Mouse (Mus musculus) kidney, postnatal 14 days (tissue): ENCODE data around the gene Zp3.
A peak's percentile ranks its signal among the peaks of the same experiment; 100 is the strongest.

ENCODE experiments used
- DNase-seq: peaks from one replicate; pipeline ENCODE4 v3.0.0; 2022; ENCODE audit warnings: mixed read lengths

The Zp3 gene

GRCm38 (mm10) chr5:136014877-136015276 is 35.0 kb downstream of the Zp3 start:
- DNase-seq: peak; percentile 62

GRCm38 (mm10) chr5:136015586-136015985 is 35.7 kb downstream of the Zp3 start:
- peak; percentile 36 for DNase-seq

GRCm38 (mm10) chr5:136016014-136016876 is 36.3 kb downstream of the Zp3 start:
- DNase-seq: peak; percentile 78

GRCm38 (mm10) chr5:136017262-136017661 is 37.4 kb downstream of the Zp3 start:
- no peak for DNase-seq

- no peak for DNase-seq
Observed at GRCm38 (mm10) chr5:136018726-136019125, 38.8 kb downstream of the Zp3 start.

GRCm38 (mm10) chr5:136019907-136020306 is 40.0 kb downstream of the Zp3 start:
- DNase-seq: no peak

GRCm38 (mm10) chr5:136025712-136026111 is 45.8 kb downstream of the Zp3 start:
- no peak for DNase-seq

- no peak for DNase-seq
Observed at GRCm38 (mm10) chr5:136026859-136027258, 47.0 kb downstream of the Zp3 start.

- no peak for DNase-seq
Observed at GRCm38 (mm10) chr5:136027612-136028311, 47.9 kb downstream of the Zp3 start.

- no peak for DNase-seq
Observed at GRCm38 (mm10) chr5:136034868-136035267, 55.0 kb downstream of the Zp3 start.

- no peak for DNase-seq
Observed at GRCm38 (mm10) chr5:136035285-136035684, 55.4 kb downstream of the Zp3 start.

- no peak for DNase-seq
Observed at GRCm38 (mm10) chr5:136036667-136037066, 56.8 kb downstream of the Zp3 start.
